Mouse (Mus musculus): ENCODE measurements around the gene Card9.

Card9 gene

DNA sequence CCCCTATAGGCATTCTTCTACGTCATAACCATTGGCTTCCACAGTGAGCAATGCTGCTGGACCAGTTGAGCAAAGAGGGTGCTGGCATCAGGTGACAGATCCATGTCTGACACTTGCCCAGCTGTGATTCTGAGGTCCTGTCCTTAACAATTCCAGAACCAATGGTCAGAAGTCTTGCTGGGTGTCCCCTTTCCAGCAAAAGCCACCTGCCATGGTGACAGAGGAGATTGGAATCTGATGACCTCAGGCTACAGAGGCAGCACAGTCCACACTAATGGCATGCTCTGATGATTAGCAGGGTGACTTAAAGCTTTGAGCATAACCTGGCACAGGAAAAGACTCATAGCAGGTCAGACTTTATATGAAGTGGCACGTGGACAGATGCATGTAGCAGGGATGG lies 55.2 kb downstream of the Card9 start:
- no peak for DNase-seq (ENCODE audit: low spot score in 2 of 2)

DNA sequence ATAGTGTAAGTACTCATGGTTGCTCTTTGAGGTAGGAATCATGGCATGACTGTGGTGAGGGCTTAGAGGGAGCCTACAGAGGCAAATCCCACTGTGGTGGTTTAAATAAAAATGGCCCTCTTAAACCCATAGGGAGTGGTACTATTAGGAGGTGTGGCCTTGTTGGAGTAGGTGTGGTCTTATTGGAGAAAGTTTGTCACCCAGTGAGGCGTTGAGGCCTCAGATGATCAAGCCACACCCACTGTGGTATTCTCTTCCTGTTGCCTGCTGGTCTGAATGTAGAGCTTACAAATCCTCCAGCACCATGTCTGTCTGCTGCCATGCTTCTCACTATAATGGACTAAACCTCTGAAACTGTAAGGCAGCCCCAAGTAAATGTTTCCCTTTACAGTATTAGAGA lies 56.0 kb downstream of the Card9 start:
- no peak for DNase-seq (ENCODE audit: low spot score in 2 of 2)
